Mouse (Mus musculus) limb, embryonic 11.5 days (tissue): ENCODE data around the gene Sox6. TPM values are rescaled to one million over a fixed set of nuclear protein-coding genes. Genes with fewer than 3 reads are reported as not detected.

Experiments
- ATAC-seq: fragments of 200-750 bp; cut with Nextera tagmentation; 2 replicates; pipeline ENCODE4 v1.8.0; 2017; ENCODE audit warnings: low read depth; ENCODE audit not compliant: insufficient number of reproducible peaks, low FRiP score, low TSS enrichment
- DNase-seq: peaks from one replicate; pipeline ENCODE4 v3.0.0-alpha.2; 2015; ENCODE audit warnings: low spot score
- H3K27ac ChIP-seq: fragments of 300-500 bp; sonication (generic); replicated peaks from 2 replicates; pipeline ENCODE4 v1.5.1; 2014; ENCODE audit warnings: low read depth, mild to moderate bottlenecking, low read length
- H3K27me3 ChIP-seq: fragments of 300-500 bp; sonication (generic); 2 replicates; pipeline ENCODE4 v1.6.1; 2014; ENCODE audit warnings: mild to moderate bottlenecking, low read length, mixed read lengths; ENCODE audit not compliant: control insufficient read depth, insufficient read depth
- H3K36me3 ChIP-seq: fragments of 300-500 bp; sonication (generic); 2 replicates; pipeline ENCODE4 v1.6.1; 2014; ENCODE audit warnings: mild to moderate bottlenecking, low read length, moderate library complexity, mixed read lengths; ENCODE audit not compliant: control insufficient read depth, insufficient read depth
- H3K4me1 ChIP-seq: fragments of 300-500 bp; sonication (generic); 2 replicates; pipeline ENCODE4 v1.6.1; 2014; ENCODE audit warnings: low read length, mixed read lengths; ENCODE audit not compliant: control insufficient read depth, insufficient read depth
- H3K4me2 ChIP-seq: fragments of 300-500 bp; sonication (generic); 2 replicates; pipeline ENCODE4 v1.6.1; 2014; ENCODE audit warnings: low read depth, mild to moderate bottlenecking, moderate library complexity; ENCODE audit not compliant: severe bottlenecking
- H3K4me3 ChIP-seq: fragments of 300-500 bp; sonication (generic); 2 replicates; pipeline ENCODE4 v1.5.1; 2014; ENCODE audit warnings: low read depth, low read length
- H3K9ac ChIP-seq: fragments of 300-500 bp; sonication (generic); 2 replicates; pipeline ENCODE4 v1.6.1; 2014; ENCODE audit warnings: mild to moderate bottlenecking, low read length
- H3K9me3 ChIP-seq: fragments of 300-500 bp; sonication (generic); 2 replicates; pipeline ENCODE4 v1.6.1; 2016; ENCODE audit warnings: low read length; ENCODE audit not compliant: control insufficient read depth
- WGBS: fragments of 180-500 bp; shearing (Covaris S2); extraction: QIAGEN DNeasy Blood & Tissue Kit; methylation state at CpG from one replicate; pipeline ENCODE4 v1.1.7; 2014; 5-methylcytosine and 5-hydroxymethylcytosine counted together
- polyA plus RNA-seq: library from polyadenylated mRNA; unstranded; fragments of >200 nt; fragmentation: Nextera tagmentation; extraction: Ambion mirVana; gene quantifications from 2 replicates; pipeline ENCODE4 v1.2.1, GENCODE M21; 2014

Sox6 gene
- polyA plus RNA-seq, 1 experiment from 2014 or later, result 58.1 TPM

GRCm38 (mm10) chr7:115556677-115557076, 481.9 kb downstream of the Sox6 start:
- H3K9me3 ChIP-seq, result no peaks in the 10 kb centered on the region
- no peak for ATAC-seq
- 75% methylated on average over 3 of the region's 3 CpGs for WGBS

GRCm38 (mm10) chr7:115550197-115550804, 488.3 kb downstream of the Sox6 start:
- Histone ChIP-seq H3K27ac (no peak overlapping the region), H3K4me2 (no peak overlapping the region), H3K9ac (no peak overlapping the region), H3K9me3 (no peaks in the 10 kb centered on the region), H3K27me3 (no peaks in the 10 kb centered on the region), H3K36me3 (no peaks in the 10 kb centered on the region), H3K4me1 (no peaks in the 10 kb centered on the region), H3K4me3 (no peak overlapping the region)
- WGBS, result 74% methylated on average over 7 of the region's 7 CpGs
- DNase-seq, result no peak
- ATAC-seq, result no peak

More at GRCm38 (mm10) chr7:115556677-115557076, 481.9 kb downstream of the Sox6 start:
- no peaks in the 10 kb centered on the region for H3K27me3 ChIP-seq
- H3K9ac ChIP-seq, result no peak overlapping the region
- H3K4me2 ChIP-seq, result no peak overlapping the region
- no peaks in the 10 kb centered on the region for H3K36me3 ChIP-seq
- no peak for DNase-seq
- no peak overlapping the region for H3K4me3 ChIP-seq
- H3K4me1 ChIP-seq, result peaks cover 12% of the 10 kb centered on the region
- no peak overlapping the region for H3K27ac ChIP-seq

- no peak for ATAC-seq
- Histone ChIP-seq H3K27me3 (no peaks in the 10 kb centered on the region), H3K4me3 (no peak overlapping the region), H3K4me1 (no peaks in the 10 kb centered on the region), H3K36me3 (no peaks in the 10 kb centered on the region), H3K9ac (no peak overlapping the region), H3K27ac (no peak overlapping the region), H3K9me3 (no peaks in the 10 kb centered on the region), H3K4me2 (no peak overlapping the region)
- 84% methylated on average over 4 of the region's 4 CpGs for WGBS
- no peak for DNase-seq
Measured at GRCm38 (mm10) chr7:115549670-115550069, 488.9 kb downstream of the Sox6 start.

- H3K27me3 ChIP-seq, result no peaks in the 10 kb centered on the region
- ATAC-seq, result no peak
- H3K4me2 ChIP-seq, result no peak overlapping the region
- no peaks in the 10 kb centered on the region for H3K9me3 ChIP-seq
- no peak overlapping the region for H3K4me3 ChIP-seq
- WGBS, result 88% methylated on average over 4 of the region's 4 CpGs
- H3K9ac ChIP-seq, result no peak overlapping the region
- no peak for DNase-seq
- H3K36me3 ChIP-seq, result no peaks in the 10 kb centered on the region
- no peaks in the 10 kb centered on the region for H3K4me1 ChIP-seq
- no peak overlapping the region for H3K27ac ChIP-seq
Measured at GRCm38 (mm10) chr7:115545585-115546374, 492.8 kb downstream of the Sox6 start.

GRCm38 (mm10) chr7:115543596-115543995, 495.0 kb downstream of the Sox6 start:
- Histone ChIP-seq H3K4me3 (no peak overlapping the region), H3K4me2 (no peak overlapping the region), H3K27me3 (no peaks in the 10 kb centered on the region), H3K4me1 (peaks cover 3% of the 10 kb centered on the region; the same call in 1 of the 2 replicates), H3K27ac (no peak overlapping the region), H3K36me3 (no peaks in the 10 kb centered on the region), H3K9me3 (no peaks in the 10 kb centered on the region), H3K9ac (no peak overlapping the region)
- ATAC-seq (no peak), DNase-seq (no peak)
- WGBS, result 83% methylated on average over 4 of the region's 4 CpGs

GRCm38 (mm10) chr7:115540261-115540660, 498.3 kb downstream of the Sox6 start:
- DNase-seq, result no peak
- Histone ChIP-seq H3K9me3 (no peaks in the 10 kb centered on the region), H3K27me3 (no peaks in the 10 kb centered on the region), H3K4me3 (no peak overlapping the region), H3K27ac (no peak overlapping the region), H3K36me3 (no peaks in the 10 kb centered on the region), H3K9ac (no peak overlapping the region), H3K4me1 (peaks cover 3% of the 10 kb centered on the region; the same call in 1 of the 2 replicates), H3K4me2 (no peak overlapping the region)
- 68% methylated on average over 2 of the region's 2 CpGs for WGBS
- no peak for ATAC-seq

GRCm38 (mm10) chr7:115539003-115539402, 499.6 kb downstream of the Sox6 start:
- Histone ChIP-seq H3K4me3 (no peak overlapping the region), H3K27ac (no peak overlapping the region), H3K9ac (no peak overlapping the region), H3K4me2 (no peak overlapping the region), H3K36me3 (no peaks in the 10 kb centered on the region), H3K9me3 (no peaks in the 10 kb centered on the region), H3K4me1 (peaks cover 3% of the 10 kb centered on the region; the same call in 1 of the 2 replicates), H3K27me3 (no peaks in the 10 kb centered on the region)
- WGBS, result 82% methylated on average over 9 of the region's 9 CpGs
- DNase-seq, result no peak
- no peak for ATAC-seq

GRCm38 (mm10) chr7:115537636-115538035, 501.0 kb downstream of the Sox6 start:
- 96% methylated on average over 3 of the region's 3 CpGs for WGBS
- no peak overlapping the region for H3K27ac ChIP-seq

More at GRCm38 (mm10) chr7:115537636-115538035, 501.0 kb downstream of the Sox6 start:
- Histone ChIP-seq H3K4me2 (no peak overlapping the region), H3K36me3 (no peaks in the 10 kb centered on the region), H3K9ac (no peak overlapping the region), H3K27me3 (no peaks in the 10 kb centered on the region), H3K4me1 (peaks cover 3% of the 10 kb centered on the region; the same call in 1 of the 2 replicates), H3K4me3 (no peak overlapping the region), H3K9me3 (no peaks in the 10 kb centered on the region)
- ATAC-seq (no peak), DNase-seq (no peak)
